ENCODE assay signal across 8 mouse cellular contexts in the genomic region with DNA sequence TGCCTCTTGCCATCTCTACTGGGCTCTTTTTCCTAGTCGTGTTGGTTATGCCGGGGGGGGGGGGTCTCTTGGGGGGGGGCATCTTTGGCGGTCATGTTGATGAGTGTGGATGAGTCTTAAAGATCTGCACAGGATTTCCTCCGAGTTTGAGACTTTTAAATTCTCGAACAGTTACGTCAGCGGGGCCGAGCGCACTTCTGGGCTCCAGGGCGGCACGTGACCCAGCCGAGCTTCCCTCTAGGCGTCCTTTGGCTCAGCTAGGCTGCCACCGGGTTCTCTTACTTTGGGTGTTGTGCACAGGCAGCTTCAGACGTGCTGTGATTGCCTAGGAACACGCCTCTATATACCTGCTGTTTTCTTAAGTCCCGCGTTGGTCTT.
DNase-seq lines count a peak whose midpoint lies in the region; ATAC-seq and TF ChIP-seq lines count a peak whose summit lies in the region.

No protein-coding gene starts in this region.

- TF ChIP-seq POLR2A in MEL (IDR thresholded peaks at IDR 0.05; ENCODE audit: control insufficient read depth in 1 of 2, insufficient read depth in 1 of 2, low read depth in 1 of 2, low read length in 2 of 2, poor library complexity in 1 of 2), result peak in 1 of 2 experiments; percentile 37; a peak in 1 of 4 replicates

- H3K79me2 ChIP-seq in MEL (ENCODE audit: control insufficient read depth, insufficient read depth, low read length, poor library complexity), result peaks cover 5% of the 10 kb centered on the region

- H3K27ac ChIP-seq in MEL (ENCODE audit: control insufficient read depth, low read depth, low read length), result peak overlapping the region; percentile 76
- H3K27ac ChIP-seq in liver, embryonic 16.5 days (ENCODE audit: low read length), result peak overlapping the region; percentile 60
- peak overlapping the region; percentile 84 for H3K27ac ChIP-seq in neural tube, embryonic 11.5 days (ENCODE audit: low read depth, low read length)

- H3K27me3 ChIP-seq in MEL (ENCODE audit: control insufficient read depth in 1 of 2, insufficient read depth in 2 of 2, low read length in 2 of 2), result no peaks in the 10 kb centered on the region
- no peaks in the 10 kb centered on the region for H3K27me3 ChIP-seq in liver, embryonic 16.5 days (ENCODE audit: control insufficient read depth, insufficient read depth, low read depth, low read length)
- H3K27me3 ChIP-seq in neural tube, embryonic 11.5 days (ENCODE audit: control insufficient read depth, insufficient read depth, low read length), result no peaks in the 10 kb centered on the region

- peak; percentile 89 for DNase-seq in MEL (ENCODE audit: low read depth, low spot score)
- DNase-seq in brain, adult 2 months (ENCODE audit: low read depth, low spot score), result peak; percentile 19
- peak; percentile 74 for DNase-seq in gastrocnemius, postnatal 10 days
- peak; percentile 81 for DNase-seq in induced T-regulatory cell, adult 2 months (ENCODE audit: low read depth)
- DNase-seq in neural tube, embryonic 11.5 days (ENCODE audit: low spot score), result peak; percentile 74
- peak; percentile 67 for DNase-seq in thymus, postnatal 25 days
- no peak for DNase-seq in right cerebral cortex, postnatal 25 days

- peak; percentile 47; the same call in 1 of the 2 replicates for ATAC-seq in liver, embryonic 16.5 days (ENCODE audit: low read depth)
- ATAC-seq in neural tube, embryonic 11.5 days (ENCODE audit: insufficient read depth, low FRiP score, low TSS enrichment), result peak; percentile 73

- peak overlapping the region; percentile 62 to 87 for H3K4me3 ChIP-seq in MEL (ENCODE audit: control insufficient read depth in 1 of 2, insufficient read depth in 1 of 2, low read depth in 2 of 2, low read length in 2 of 2)
- H3K4me3 ChIP-seq in liver, embryonic 16.5 days (ENCODE audit: low read depth, low read length), result peak overlapping the region; percentile 61
- peak overlapping the region; percentile 63 for H3K4me3 ChIP-seq in neural tube, embryonic 11.5 days (ENCODE audit: low read depth, low read length)

- peaks cover 0 to 12% of the 10 kb centered on the region in 2 experiments; a peak in 2 of 4 replicates for H3K36me3 ChIP-seq in MEL (ENCODE audit: control insufficient read depth in 1 of 2, insufficient read depth in 2 of 2, low read length in 2 of 2)
- no peaks in the 10 kb centered on the region for H3K36me3 ChIP-seq in liver, embryonic 16.5 days (ENCODE audit: control insufficient read depth, insufficient read depth)
- no peaks in the 10 kb centered on the region for H3K36me3 ChIP-seq in neural tube, embryonic 11.5 days (ENCODE audit: control insufficient read depth, insufficient read depth, low read length)

- WGBS in liver, embryonic 16.5 days (ENCODE audit: insufficient replicate concordance), result under 1% methylated on average over 17 of the region's 18 CpGs
- WGBS in neural tube, embryonic 11.5 days, result under 1% methylated on average over 18 of the region's 18 CpGs

- no peaks in the 10 kb centered on the region for H3K9me3 ChIP-seq in MEL (replicated peaks; ENCODE audit: insufficient read depth, low read length)
- H3K9me3 ChIP-seq in liver, embryonic 16.5 days (replicated peaks; ENCODE audit: control insufficient read depth, low read length), result no peaks in the 10 kb centered on the region
- H3K9me3 ChIP-seq in neural tube, embryonic 11.5 days (ENCODE audit: control insufficient read depth, low read length), result no peaks in the 10 kb centered on the region

- TF ChIP-seq CTCF in MEL (IDR thresholded peaks at IDR 0.05 in 2 of 3, conservative IDR thresholded peaks at IDR 0.05 in 1 of 3; ENCODE audit: control insufficient read depth in 1 of 3, insufficient read depth in 1 of 3, low read depth in 2 of 3, low read length in 3 of 3, poor library complexity in 1 of 3, severe bottlenecking in 1 of 3), result no peak

- TF ChIP-seq EP300 in MEL (IDR thresholded peaks at IDR 0.05; ENCODE audit: low read depth in 1 of 2, low read length in 2 of 2), result peak in 1 of 2 experiments; percentile 4; a peak in 1 of 4 replicates

- peak overlapping the region; percentile 80 for H3K4me2 ChIP-seq in liver, embryonic 16.5 days (ENCODE audit: low read depth, low read length)
- peak overlapping the region; percentile 97 for H3K4me2 ChIP-seq in neural tube, embryonic 11.5 days (ENCODE audit: low read depth)

- peaks cover 5 to 13% of the 10 kb centered on the region in 2 experiments; a peak in 3 of 4 replicates for H3K4me1 ChIP-seq in MEL (ENCODE audit: control insufficient read depth in 1 of 2, insufficient read depth in 2 of 2, low read length in 2 of 2)
- H3K4me1 ChIP-seq in liver, embryonic 16.5 days (ENCODE audit: control insufficient read depth, low read depth, low read length), result peaks cover 3% of the 10 kb centered on the region
- peaks cover 4% of the 10 kb centered on the region; the same call in 1 of the 2 replicates for H3K4me1 ChIP-seq in neural tube, embryonic 11.5 days (ENCODE audit: control insufficient read depth, insufficient read depth, low read length)

- H3K9ac ChIP-seq in MEL (ENCODE audit: control insufficient read depth, low read depth, low read length, poor library complexity, severe bottlenecking), result peak overlapping the region; percentile 73
- peak overlapping the region; percentile 53 for H3K9ac ChIP-seq in liver, embryonic 16.5 days (ENCODE audit: low read depth, low read length)
- peak overlapping the region; percentile 86 for H3K9ac ChIP-seq in neural tube, embryonic 11.5 days (ENCODE audit: low read length)

- no peak for TF ChIP-seq RAD21 in MEL (IDR thresholded peaks at IDR 0.05; ENCODE audit: low read depth, low read length)

TF ChIP-seq in MEL, 35 proteins besides CTCF, POLR2A, EP300 and RAD21:
- TF ChIP-seq MYB (IDR thresholded peaks at IDR 0.05; ENCODE audit: low read depth, low read length) (no peak), TCF12 (IDR thresholded peaks at IDR 0.05; ENCODE audit: low read depth, low read length) (peak; percentile 6; the same call in 1 of the 2 replicates), E2F4 (IDR thresholded peaks at IDR 0.05; ENCODE audit: borderline replicate concordance, low read depth, low read length) (no peak), ZKSCAN1 (IDR thresholded peaks at IDR 0.05; ENCODE audit: low read depth, low read length) (no peak), MAX (IDR thresholded peaks at IDR 0.05; ENCODE audit: low read length) (peak; percentile 94), MEF2A (IDR thresholded peaks at IDR 0.05; ENCODE audit: extremely low read depth, insufficient replicate concordance, low read depth, low read length, poor library complexity, severe bottlenecking) (no peak), BHLHE40 (IDR thresholded peaks at IDR 0.05; ENCODE audit: borderline replicate concordance, low read depth, low read length) (peak; percentile 95), POLR2AphosphoS5 (IDR thresholded peaks at IDR 0.05; ENCODE audit: borderline replicate concordance, low read depth, low read length) (no peak), USF2 (IDR thresholded peaks at IDR 0.05; ENCODE audit: borderline replicate concordance in 1 of 2, insufficient read depth in 1 of 2, low read depth in 1 of 2, low read length in 2 of 2) (peak; percentile 80 to 93), HCFC1 (IDR thresholded peaks at IDR 0.05; ENCODE audit: low read depth, low read length) (0 out of 2 replicates have a peak, but pooled peaks have one; percentile 22), TBP (IDR thresholded peaks at IDR 0.05; ENCODE audit: low read depth, low read length) (peak; percentile 55; the same call in 1 of the 2 replicates), ETS1 (IDR thresholded peaks at IDR 0.05; ENCODE audit: low read depth, low read length) (0 out of 2 replicates have a peak, but pooled peaks have one; percentile 22), USF1 (IDR thresholded peaks at IDR 0.05; ENCODE audit: low read depth, low read length) (peak; percentile 99), POLR2AphosphoS2 (IDR thresholded peaks at IDR 0.05; ENCODE audit: low read length) (no peak), TAL1 (IDR thresholded peaks at IDR 0.05; ENCODE audit: low read length) (no peak), NELFE (IDR thresholded peaks at IDR 0.05; ENCODE audit: low read depth, low read length) (peak; percentile 33)
